Mouse (Mus musculus) liver, embryonic 18 days (tissue): ENCODE data around the gene Nectin1. TPM values are rescaled to one million over a fixed set of nuclear protein-coding genes. Genes with fewer than 3 reads are reported as not detected.

Source experiments
- polyA plus RNA-seq: library from polyadenylated mRNA; depleted of rRNA; stranded (reverse); fragments of >200 nt; gene quantifications from 2 replicates; pipeline ENCODE4 v1.2.3, GENCODE M21; 2012; rRNA removed

Gene Nectin1
- polyA plus RNA-seq, result 2.9 and 3.0 TPM in 2 replicates

GRCm38 (mm10) chr9:43743647-43744137, at the start of gene Nectin1:
Gene Nectin1, plus strand, starts transcription at chr9:43743984.

